Mouse (Mus musculus): ENCODE data around the gene Eef1akmt4. TPM values are rescaled to one million over a fixed set of nuclear protein-coding genes. Genes with fewer than 3 reads are reported as not detected.
A peak's percentile ranks its signal among the peaks of the same experiment; 100 is the strongest.

The Eef1akmt4 gene
- polyA plus RNA-seq (2015; fragmentation: Nextera tagmentation; extraction: Ambion mirVana), result 31.6 and 32.3 TPM in 2 replicates

DNA sequence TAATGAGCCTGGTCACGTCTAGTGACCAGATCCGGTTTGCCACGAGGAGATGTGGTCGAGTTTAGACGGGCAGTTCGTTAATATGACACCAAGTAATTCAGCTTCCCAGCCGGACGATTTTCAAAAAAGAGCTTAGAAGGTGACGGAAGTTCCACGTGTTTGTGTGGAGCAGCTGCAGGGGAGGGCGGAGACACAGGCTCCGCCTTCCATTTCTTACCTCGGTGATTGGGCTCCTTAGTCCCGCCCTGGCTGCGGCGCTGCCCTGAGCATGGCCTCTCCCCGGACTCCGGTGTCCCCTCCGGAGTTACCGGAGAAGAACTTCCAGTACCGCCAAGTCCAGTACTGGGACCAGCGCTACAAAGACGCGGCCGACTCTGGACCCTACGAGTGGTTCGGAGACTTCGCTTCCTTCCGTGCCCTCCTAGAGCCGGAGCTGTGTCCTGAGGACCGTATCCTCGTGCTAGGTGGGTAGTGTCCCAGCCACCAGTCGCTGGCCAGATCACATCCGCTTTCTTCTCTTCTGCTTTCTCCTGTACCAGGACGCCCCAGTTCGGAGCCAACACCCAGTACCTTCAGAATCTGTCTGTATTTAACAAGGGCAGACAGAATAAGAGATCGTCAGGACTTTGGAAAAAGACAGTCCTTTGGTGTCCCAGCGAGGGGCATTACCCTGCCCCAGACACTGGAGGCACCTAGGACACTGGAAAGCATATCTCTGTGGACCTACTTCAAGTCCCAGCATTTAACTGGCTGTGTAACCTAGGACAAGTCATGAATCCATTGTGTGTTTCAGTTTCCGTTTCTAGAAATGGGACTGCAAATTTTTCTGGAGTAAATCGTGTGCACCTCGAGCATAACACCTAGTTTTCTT is at the start of gene Eef1akmt4, which contains the start of the genes Gm49333 and Alg3:
Eef1akmt4 (plus strand) TSS at position 237 of the 871 bp plus-strand sequence.
Gm49333 (plus strand) TSS at position 254 of the 871 bp plus-strand sequence.
Alg3 (minus strand) TSS at position 379 of the 871 bp plus-strand sequence.
- Histone ChIP-seq H3K4me2 (peak within 1 kb of the TSS; percentile 83), H3K36me3 (peaks cover 12% of the 10 kb centered on the region), H3K4me3 (replicated peaks) (peak within 1 kb of the TSS; percentile 92), H3K4me1 (0 out of 2 replicates have a peak, but pooled peaks cover 11% of the 10 kb centered on the region), H3K9ac (peak within 1 kb of the TSS; percentile 74), H3K27ac (peak within 1 kb of the TSS; percentile 81), H3K27me3 (replicated peaks) (no peaks in the 10 kb centered on the region), H3K9me3 (no peaks in the 10 kb centered on the region)
- ATAC-seq (ENCODE audit: insufficient read depth, low FRiP score, low read depth), result peak; percentile 97
- 2% methylated on average over 41 of the region's 41 CpGs for WGBS

DNA sequence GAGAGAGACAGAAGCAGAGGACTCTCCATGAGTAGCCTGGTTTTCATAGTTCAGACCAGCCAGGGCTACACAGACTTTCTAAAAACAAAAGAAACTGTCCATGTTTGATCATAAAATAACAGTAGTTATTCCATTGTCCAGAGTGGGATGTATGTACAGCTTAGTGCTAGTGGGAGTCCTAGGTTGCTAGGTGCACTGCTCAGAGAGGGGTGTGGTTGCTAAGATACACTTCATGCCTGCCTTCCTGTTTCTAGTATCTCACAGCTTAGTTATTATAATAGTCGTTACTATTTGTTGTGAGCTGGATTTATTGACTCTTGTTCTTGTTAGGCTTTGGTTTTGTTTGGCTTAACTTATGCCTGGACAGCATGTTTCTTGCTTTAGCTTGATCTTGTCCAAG is 46.3 kb upstream of the Eef1akmt4 start:
- Histone ChIP-seq H3K4me3 (replicated peaks) (no peak overlapping the region), H3K4me2 (no peak overlapping the region), H3K36me3 (peaks cover 22% of the 10 kb centered on the region), H3K27ac (no peak overlapping the region), H3K27me3 (replicated peaks) (no peaks in the 10 kb centered on the region), H3K9me3 (no peaks in the 10 kb centered on the region), H3K9ac (no peak overlapping the region), H3K4me1 (no peaks in the 10 kb centered on the region)
- ATAC-seq (ENCODE audit: insufficient read depth, low FRiP score, low read depth), result no peak
- WGBS, result 36% methylated on average over 1 of the region's 1 CpGs

DNA sequence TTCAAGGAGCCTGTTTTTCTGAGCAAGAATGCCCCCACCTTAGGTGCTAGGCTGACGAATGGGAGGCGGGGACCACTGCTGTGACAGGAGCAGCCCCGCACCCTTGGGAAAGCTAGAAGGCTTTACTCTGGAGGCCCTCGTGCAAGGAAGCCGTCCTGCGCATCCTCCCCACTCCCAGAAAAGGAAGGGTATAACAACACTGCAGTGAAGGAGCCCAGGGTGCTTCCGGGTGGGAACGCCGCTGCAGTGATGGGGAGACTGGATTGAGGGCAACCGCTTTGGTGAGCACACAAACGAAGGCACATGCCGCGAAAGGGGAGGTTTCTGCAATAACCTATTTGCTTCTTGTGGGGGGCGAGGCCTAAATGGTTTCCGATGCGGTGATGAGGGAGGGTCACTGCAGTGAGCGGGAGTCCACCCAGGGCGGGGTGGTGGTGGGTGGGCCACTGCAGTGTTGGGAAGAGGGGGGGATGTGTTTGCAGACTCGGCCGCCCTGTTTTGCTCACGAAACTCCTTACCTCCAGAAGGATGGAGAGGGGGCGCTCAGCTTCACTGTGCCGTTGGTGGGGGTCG is 21.9 kb upstream of the Eef1akmt4 start, which contains the start of gene Vwa5b2:
Vwa5b2 (plus strand) TSS at position 106 of the 573 bp plus-strand sequence.
- Histone ChIP-seq H3K27ac (no peak within 1 kb of the TSS), H3K4me3 (replicated peaks) (peak within 1 kb of the TSS; percentile 46), H3K4me1 (peaks cover 20% of the 10 kb centered on the region), H3K9ac (0 out of 2 replicates have a peak within 1 kb of the TSS, but pooled peaks have one; percentile 4), H3K4me2 (peak within 1 kb of the TSS; percentile 86), H3K36me3 (no peaks in the 10 kb centered on the region), H3K27me3 (replicated peaks) (peaks cover 47% of the 10 kb centered on the region), H3K9me3 (no peaks in the 10 kb centered on the region)
- WGBS, result under 1% methylated on average over 24 of the region's 24 CpGs
- ATAC-seq (ENCODE audit: insufficient read depth, low FRiP score, low read depth), result peak; percentile 11; the same call in 1 of the 2 replicates

DNA sequence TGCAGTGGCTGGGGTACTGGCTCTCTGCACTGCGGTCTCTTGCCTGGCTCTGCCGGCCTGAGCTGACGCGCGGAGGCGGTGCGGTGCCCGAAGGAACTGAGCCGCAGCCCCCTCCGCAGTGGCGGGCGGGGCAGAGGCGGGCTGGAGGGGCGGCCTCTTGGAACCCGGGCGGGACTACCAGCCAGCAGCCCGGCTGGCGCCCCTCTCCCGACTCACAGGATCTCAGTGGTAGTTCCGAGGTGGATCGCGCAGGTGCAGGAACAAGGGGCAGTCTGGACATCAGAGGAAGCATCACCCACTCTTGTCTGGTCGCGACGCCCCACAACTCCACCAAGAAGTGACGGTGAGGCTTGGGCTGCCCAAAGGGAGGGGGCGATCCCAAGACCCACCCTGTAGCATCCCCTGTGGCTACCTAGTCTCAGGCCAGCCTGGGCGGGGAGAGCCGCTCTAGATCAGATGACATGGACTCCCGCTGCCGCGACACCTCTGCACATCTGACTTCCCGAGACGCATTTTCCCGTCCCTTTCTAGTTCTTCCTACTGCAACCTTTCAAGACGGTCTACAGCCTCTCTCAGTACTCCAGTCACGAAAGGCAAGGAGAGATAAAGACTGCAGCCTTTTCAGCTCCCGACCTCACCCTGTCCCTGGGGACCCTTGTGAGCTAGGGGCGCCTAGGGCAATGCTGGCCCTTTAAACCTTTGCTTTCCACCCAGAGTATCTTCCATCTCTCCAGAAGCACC is 21.3 kb upstream of the Eef1akmt4 start:
- Histone ChIP-seq H3K27ac (no peak overlapping the region), H3K4me1 (peaks cover 20% of the 10 kb centered on the region), H3K27me3 (replicated peaks) (peaks cover 48% of the 10 kb centered on the region), H3K9me3 (no peaks in the 10 kb centered on the region), H3K4me2 (peak overlapping the region; percentile 86), H3K4me3 (replicated peaks) (peak overlapping the region; percentile 46), H3K9ac (no peak overlapping the region), H3K36me3 (no peaks in the 10 kb centered on the region)
- WGBS, result under 1% methylated on average over 39 of the region's 39 CpGs
- ATAC-seq (ENCODE audit: insufficient read depth, low FRiP score, low read depth), result peak; percentile 77

DNA sequence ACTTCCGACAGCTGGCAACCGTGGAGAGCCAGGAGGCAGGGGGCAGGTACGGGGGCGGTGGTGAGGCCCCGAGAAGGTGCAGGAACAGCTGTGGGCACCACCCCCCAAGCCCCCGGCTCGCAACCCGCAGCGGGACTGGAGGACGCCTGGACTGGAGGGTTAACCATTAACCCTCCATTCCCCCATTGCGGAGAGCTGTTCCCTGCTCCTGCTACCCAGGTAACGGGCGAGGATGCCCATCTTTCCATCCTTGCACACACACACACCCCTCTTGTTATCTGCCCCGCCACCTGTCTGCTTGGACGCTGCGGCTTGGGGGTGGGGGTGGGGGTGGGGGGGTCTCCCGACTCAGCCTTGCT is 20.7 kb upstream of the Eef1akmt4 start:
- peak; percentile 16; the same call in 1 of the 2 replicates for ATAC-seq (ENCODE audit: insufficient read depth, low FRiP score, low read depth)
- WGBS, result 2% methylated on average over 17 of the region's 17 CpGs
- Histone ChIP-seq H3K36me3 (no peaks in the 10 kb centered on the region), H3K27ac (no peak overlapping the region), H3K9ac (no peak overlapping the region), H3K4me1 (peaks cover 20% of the 10 kb centered on the region), H3K4me2 (peak overlapping the region; percentile 86), H3K9me3 (no peaks in the 10 kb centered on the region), H3K27me3 (replicated peaks) (peaks cover 48% of the 10 kb centered on the region), H3K4me3 (replicated peaks) (peak overlapping the region; percentile 46)

DNA sequence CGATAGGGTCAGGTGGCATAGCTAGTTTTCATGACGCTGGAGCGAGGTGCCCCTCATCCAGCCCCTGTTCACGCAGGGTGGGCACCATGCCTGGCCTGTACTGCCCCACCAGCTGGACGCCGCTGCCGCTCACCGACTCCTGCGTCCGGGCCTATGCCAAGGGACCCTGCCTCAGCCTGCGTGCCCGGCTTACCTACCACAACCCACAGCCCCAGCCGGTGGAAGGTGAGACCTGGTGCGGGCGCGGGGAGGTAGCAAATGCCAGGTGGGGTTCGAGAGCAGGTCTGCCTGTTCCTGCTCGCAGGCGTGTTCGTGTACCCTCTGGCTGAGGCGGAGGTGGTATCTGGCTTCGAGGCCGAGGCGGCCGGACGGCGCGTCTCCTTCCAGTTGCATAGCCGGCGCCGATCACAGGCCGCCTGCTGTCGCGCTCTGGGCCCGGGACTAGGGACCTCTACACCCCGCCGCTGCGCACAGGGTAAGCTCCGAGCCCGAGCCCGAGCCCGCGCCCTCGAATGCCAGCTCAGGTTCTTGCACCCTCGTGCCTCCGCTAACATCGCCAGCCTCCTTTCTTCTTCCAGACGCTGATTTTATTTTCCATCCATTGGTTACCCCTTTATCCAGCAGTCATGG is 20.2 kb upstream of the Eef1akmt4 start:
- no peaks in the 10 kb centered on the region for H3K9me3 ChIP-seq
- WGBS, result 5% methylated on average over 48 of the region's 48 CpGs
- peak overlapping the region; percentile 46; the same call in 1 of the 2 replicates for H3K4me3 ChIP-seq (replicated peaks)
- peaks cover 20% of the 10 kb centered on the region for H3K4me1 ChIP-seq
- peak overlapping the region; percentile 86 for H3K4me2 ChIP-seq
- ATAC-seq (ENCODE audit: insufficient read depth, low FRiP score, low read depth), result no peak
- H3K27me3 ChIP-seq (replicated peaks), result peaks cover 48% of the 10 kb centered on the region
- no peak overlapping the region for H3K27ac ChIP-seq
- H3K36me3 ChIP-seq, result no peaks in the 10 kb centered on the region
- H3K9ac ChIP-seq, result no peak overlapping the region

DNA sequence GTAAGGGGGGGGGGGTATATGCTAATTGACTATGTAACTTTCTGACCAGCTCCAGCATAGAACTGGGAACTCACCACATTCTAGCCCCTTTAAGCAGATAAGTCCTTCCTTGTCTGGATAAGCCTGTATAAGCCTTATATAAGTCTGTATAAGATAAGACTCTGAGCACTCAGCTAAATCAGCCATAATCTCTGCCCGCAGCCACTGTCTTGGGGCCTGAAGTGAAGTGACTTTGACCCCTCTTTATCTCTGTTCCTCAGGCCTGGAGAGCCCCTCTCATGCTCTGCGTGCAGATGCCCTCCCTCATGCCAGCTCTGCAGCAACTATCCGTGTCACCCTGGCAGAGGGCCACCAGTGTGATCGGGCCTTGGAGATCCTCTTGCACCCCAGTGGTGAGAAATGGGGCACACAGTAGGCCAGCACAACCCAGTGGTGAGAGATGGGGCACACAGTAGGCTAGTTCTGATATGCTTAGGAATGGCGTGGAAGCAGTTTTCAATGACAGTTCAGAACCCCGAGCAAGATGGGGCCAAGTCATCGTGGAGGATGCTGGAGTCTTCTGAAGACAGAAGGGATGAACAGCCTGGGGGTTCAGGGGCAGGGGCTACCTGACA is 16.2 kb upstream of the Eef1akmt4 start:
- Histone ChIP-seq H3K4me1 (peaks cover 11% of the 10 kb centered on the region; the same call in 1 of the 2 replicates), H3K4me2 (no peak overlapping the region), H3K27me3 (replicated peaks) (peaks cover 34% of the 10 kb centered on the region), H3K9ac (no peak overlapping the region), H3K27ac (no peak overlapping the region), H3K9me3 (no peaks in the 10 kb centered on the region), H3K36me3 (no peaks in the 10 kb centered on the region), H3K4me3 (replicated peaks) (no peak overlapping the region)
- ATAC-seq (ENCODE audit: insufficient read depth, low FRiP score, low read depth), result peak; percentile 67
- WGBS, result 80% methylated on average over 7 of the region's 7 CpGs

DNA sequence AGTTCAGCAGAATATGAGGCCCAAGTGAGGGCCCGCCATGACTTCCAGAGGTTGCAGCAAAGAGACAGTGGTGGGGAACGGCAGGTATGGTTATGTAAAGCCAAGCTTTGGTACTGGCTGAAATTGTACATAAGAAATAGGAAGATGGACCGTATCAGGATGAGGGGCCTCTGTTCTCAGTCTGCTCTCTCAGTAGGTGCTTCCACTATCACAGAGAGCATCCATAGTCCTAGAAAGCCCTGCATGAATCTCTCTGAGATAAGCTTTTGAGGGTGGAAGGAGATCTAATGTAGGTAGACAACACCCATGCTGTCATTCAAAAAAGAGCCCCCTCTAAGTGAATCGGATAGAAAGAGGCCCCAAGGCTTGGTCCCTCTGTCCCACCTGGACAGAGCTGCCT is 15.7 kb upstream of the Eef1akmt4 start:
- no peak overlapping the region for H3K4me2 ChIP-seq
- 79% methylated on average over 4 of the region's 4 CpGs for WGBS
- no peaks in the 10 kb centered on the region for H3K36me3 ChIP-seq
- no peak overlapping the region for H3K4me3 ChIP-seq (replicated peaks)
- H3K9ac ChIP-seq, result no peak overlapping the region
- ATAC-seq (ENCODE audit: insufficient read depth, low FRiP score, low read depth), result no peak
- H3K27me3 ChIP-seq (replicated peaks), result peaks cover 28% of the 10 kb centered on the region
- no peaks in the 10 kb centered on the region for H3K9me3 ChIP-seq
- H3K27ac ChIP-seq, result no peak overlapping the region
- H3K4me1 ChIP-seq, result 0 out of 2 replicates have a peak, but pooled peaks cover 6% of the 10 kb centered on the region

DNA sequence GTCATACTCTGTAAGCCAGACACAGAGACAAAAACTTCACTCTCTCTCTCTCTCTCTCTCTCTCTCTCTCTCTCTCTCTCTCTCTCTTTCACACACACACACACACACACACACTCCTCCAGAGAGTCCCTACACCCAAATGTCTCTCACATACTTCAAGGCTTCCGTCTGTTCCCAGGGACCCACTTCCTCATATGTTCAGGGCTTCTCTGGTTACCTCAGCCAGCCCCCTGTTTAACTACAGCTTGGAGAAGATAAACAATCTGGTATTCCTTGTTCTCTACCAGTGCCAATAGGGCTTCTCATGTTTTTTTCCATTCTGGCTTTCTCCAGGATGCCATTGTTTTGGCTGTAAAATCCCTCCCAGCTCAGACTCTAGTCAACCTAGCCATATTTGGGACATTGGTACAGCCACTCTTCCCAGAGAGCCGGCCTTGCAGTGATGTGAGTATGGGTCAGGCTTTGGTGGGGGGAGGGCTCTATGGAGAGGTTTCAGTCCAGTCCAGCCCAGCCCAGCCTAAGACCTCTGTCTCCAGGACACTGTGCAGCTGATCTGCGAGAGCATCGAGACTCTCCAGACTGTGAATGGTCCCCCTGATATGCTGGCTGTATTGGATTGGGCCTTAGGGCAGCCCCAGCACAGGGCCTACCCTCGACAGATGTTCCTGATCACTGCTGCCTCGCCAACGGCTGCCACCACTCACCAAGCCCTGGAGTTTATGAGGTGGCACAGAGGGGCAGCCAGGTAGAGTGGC is 14.5 kb upstream of the Eef1akmt4 start:
- H3K9ac ChIP-seq, result no peak overlapping the region
- 55% methylated on average over 7 of the region's 7 CpGs for WGBS
- peaks cover 17% of the 10 kb centered on the region; the same call in 1 of the 2 replicates for H3K27me3 ChIP-seq (replicated peaks)
- no peak overlapping the region for H3K27ac ChIP-seq
- H3K9me3 ChIP-seq, result no peaks in the 10 kb centered on the region
- no peaks in the 10 kb centered on the region for H3K36me3 ChIP-seq
- H3K4me2 ChIP-seq, result no peak overlapping the region
- ATAC-seq (ENCODE audit: insufficient read depth, low FRiP score, low read depth), result no peak
- no peak overlapping the region for H3K4me3 ChIP-seq (replicated peaks)
- H3K4me1 ChIP-seq, result no peaks in the 10 kb centered on the region

DNA sequence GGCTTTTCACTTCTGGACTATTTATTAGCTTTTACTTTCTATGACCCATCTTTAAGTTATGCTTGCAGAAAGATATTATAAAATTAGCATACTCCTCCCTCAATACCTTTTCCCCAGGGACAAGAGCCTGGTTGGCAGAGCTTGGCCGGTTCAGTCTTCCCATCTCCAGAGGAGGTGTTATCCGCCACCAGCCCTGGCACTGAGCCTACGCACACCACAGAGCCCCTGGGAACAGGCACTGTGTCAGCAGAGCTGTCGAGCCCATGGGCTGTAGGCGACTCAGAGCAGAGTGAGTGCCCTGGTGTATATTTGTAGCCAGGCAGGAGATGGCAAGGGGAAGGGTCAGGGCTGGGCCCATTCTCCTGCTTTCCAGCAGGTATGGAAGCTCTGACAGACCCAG is 10.9 kb upstream of the Eef1akmt4 start:
- Histone ChIP-seq H3K4me1 (no peaks in the 10 kb centered on the region), H3K9me3 (no peaks in the 10 kb centered on the region), H3K4me2 (no peak overlapping the region), H3K27ac (no peak overlapping the region), H3K36me3 (peaks cover 9% of the 10 kb centered on the region; the same call in 1 of the 2 replicates), H3K9ac (no peak overlapping the region), H3K4me3 (replicated peaks) (no peak overlapping the region), H3K27me3 (replicated peaks) (no peaks in the 10 kb centered on the region)
- ATAC-seq (ENCODE audit: insufficient read depth, low FRiP score, low read depth), result no peak
- 75% methylated on average over 5 of the region's 5 CpGs for WGBS
